Mouse (Mus musculus) lung, postnatal 4 days (tissue): ENCODE data around the gene Dync1h1.
"Not testable (repeated sequence)": the region's sequence is repeated elsewhere in the genome, so short reads cannot be mapped to it uniquely, and the experiment has no call there.

Source experiments
- DNase-seq, 2 experiments: peaks; one replicate each; pipeline ENCODE4 v3.0.0; 2021

Gene Dync1h1

DNA sequence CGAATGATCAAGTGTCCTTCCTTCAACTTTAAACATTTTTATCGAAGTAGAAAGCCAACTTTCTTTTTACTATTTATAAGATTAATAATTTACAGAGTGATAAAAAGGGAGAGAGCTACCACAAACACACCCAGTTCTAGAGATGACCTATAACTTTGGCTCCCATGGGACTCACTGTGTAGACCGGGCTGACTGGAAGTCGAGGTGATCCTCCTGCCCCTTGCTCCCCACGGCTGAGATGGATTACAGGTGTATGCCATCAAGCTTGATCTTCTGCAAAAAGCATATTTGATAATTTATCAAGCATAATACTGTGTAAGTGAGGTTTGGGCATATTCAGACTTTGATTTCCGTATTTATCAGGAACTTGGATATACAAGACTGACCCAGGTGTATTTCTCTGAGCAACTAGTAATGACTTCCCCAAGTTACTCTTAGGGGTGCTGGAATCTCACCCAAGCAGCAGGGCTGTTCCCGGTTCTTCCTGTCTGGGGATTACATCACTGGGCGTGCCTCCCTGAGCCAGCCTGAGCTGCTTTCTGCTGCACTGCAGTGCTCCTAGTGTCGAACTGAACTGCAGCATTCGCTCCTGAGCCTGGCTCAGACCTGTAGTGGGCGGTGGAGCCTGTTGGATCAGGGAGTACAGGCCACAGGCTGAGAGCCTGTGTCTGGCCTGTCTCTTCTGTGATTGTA, 7.4 kb downstream of the Dync1h1 start:
- peak; percentile 74 to 77 for DNase-seq

DNA sequence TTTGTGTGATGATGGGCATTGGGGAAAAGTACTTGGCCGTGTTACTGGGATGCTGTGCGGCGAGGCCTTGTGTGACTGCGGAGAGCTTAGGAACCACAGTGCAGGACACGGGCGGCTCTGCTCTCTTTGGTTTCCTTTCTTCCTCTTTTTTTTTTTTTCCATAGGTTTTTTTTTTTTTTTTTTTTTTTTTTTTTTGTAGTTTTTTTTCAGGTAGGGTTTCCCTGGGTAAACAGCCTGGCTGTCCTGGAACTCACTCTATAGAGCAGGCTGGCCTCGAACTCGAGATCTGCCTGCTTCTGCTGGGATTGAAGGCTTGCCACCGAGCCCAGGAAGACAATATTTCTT, 7.9 kb downstream of the Dync1h1 start:
- no peak for DNase-seq

DNA sequence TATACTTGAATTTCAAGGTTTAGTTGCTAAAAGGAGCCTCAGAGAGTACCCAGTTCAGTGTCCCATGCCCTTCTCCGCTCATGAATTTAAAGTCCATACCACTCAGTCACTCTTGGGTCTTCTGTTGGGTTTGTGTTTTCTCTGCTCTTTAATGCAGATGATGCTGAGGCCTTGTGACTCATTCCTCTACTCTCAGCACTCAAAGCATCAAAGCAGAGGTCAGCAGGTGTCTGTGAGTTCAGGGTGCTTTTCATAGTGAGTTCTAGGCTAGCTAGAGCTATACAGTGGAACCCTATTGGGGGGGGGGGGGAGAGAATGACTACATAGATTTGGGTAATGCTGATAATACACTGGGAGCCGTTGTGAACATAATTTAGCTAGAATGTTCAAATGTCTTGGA, 9.5 kb downstream of the Dync1h1 start:
- DNase-seq = no peak

DNA sequence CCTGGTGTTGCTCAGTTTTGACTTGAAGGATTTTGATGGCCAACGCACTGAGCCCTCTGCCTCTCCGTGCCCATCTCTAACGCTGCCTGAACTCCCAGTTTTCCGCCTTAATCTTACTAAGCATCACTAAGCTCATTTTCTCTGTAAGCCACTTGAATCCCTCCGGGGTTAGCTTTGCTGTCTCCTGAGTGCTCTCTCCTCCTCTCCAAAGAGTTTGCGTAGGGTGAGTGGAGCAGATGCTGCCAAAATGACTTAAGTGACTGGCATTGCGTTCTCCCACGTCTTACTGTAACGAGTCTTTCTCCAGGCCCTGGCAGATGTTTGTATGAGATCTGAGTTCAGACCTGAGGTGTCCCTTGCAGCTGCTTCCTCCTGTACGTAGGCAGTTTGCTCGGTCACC, 28.8 kb downstream of the Dync1h1 start:
- no peak for DNase-seq

DNA sequence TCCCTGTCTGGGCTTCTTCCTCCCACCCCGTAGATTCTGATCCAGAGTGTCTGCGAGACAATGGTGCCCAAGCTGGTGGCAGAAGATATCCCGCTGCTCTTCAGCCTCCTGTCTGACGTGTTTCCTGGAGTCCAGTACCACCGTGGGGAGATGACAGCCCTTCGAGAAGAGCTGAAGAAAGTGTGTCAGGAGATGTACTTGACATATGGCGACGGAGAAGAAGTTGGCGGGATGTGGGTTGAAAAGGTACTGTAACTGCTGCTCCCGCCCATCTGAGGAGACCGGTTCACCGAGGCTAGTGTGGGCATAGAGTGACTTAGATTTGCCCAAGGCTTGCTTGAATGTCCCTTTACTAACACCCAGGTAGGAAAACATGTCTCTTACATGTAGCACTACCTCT, 35.0 kb downstream of the Dync1h1 start:
- DNase-seq = no peak

DNA sequence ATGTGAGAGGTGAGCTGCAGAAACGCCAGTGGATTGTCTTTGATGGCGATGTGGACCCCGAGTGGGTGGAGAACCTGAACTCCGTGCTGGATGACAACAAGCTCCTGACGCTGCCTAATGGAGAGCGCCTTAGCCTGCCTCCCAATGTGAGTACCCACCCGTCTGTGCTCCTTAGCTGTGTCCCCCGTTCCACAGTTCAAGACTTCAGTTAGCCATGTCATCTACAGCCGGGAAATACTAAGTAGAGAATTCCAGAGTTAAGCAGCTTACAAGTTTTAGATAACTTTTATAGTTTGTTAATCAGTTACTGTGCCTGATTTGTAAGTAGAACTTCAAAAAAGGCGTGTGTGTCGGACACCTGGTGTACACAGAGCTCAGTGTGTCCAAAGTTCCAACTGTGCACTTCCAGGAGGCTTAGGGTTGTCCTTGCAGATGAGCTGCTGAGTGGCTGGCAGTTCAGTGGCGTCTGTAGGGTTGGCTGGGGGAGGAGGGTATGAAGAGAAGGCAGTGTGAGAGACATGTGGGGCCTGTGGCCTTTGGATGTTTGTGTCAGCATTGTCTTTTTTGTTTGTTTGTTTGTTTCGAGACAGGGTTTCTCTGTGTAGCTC, 36.4 kb downstream of the Dync1h1 start:
- DNase-seq = no peak

DNA sequence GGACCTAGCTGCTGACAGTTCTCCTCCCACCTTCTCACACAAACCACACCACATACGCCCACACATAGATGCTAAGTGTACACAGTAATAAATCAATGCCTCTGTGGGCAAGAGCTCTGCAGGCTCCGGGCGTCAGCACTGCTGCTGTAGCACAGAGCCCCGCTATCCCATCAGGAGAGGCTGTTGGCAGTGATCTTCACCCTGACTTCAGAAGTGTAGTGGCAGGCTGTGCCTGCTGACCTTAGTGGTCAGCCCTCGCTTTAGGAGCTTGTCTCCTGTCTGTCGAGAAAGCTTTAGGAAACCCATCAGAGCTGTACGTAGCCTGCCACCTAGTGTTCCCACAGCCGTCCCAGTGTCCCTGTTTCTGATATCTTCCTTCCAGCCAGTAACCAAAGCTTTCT, 49.0 kb downstream of the Dync1h1 start:
- no peak for DNase-seq

DNA sequence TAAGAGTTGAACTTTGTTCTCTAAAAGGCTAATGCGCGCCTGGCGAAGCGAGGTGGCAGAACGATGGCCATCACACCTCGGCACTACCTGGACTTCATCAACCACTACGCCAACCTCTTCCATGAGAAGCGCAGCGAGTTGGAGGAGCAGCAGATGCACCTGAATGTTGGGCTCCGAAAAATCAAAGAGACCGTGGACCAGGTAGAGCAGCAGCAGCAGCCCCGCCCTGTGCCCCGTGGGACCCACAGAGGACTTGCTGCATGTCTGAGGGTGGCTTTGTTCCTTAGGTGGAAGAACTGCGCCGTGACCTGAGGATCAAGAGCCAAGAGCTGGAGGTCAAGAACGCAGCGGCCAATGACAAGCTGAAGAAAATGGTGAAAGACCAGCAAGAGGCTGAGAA, 50.2 kb downstream of the Dync1h1 start:
- no peak for DNase-seq

DNA sequence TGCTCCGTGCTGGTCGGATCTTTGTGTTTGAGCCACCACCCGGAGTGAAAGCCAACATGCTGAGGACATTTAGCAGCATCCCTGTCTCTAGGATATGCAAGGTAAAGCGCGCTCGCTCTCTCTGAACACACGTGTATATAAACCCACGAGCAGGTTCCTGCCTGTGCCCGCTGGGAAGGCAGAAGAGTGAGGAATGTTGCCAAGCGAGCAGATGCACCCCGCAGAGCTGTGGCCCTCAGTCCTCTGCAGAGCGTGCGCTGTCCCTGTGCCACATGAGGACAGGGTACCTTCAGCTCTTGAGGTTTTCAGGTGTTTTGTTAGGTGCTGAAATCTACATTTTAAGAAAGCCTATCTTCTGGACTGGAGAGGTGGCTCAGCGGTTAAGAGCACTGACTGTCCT, 60.5 kb downstream of the Dync1h1 start:
- DNase-seq = no peak

DNA sequence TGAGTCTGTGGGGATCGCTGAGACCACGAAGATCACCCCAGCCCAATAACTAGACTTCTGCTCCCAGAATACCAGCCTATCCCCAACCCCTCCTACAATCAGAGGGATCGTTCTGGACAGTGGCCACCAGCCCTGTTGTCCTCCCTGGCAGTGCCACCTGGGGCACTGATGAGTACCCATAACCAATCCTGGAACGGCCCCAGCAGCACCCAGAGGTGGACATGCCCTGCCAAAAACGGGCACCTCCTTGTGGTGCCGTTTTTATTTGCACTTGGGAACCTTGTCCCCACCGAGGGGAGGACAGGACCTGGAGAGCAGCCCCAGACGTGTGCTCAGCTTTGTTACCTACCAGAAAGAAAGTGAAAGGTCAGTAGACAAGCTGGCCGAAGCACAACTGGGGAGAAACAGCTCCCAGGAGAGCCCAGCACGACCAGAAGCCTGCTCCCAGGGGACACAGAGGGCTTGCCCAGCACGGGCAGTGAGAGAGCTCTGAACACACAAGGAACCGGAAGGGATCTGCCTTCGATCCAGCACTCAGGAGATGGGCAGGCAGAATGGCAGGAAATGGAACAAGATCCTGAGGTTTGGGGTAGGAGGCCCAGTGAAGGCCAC, 66.3 kb downstream of the Dync1h1 start:
- no peak for DNase-seq

DNA sequence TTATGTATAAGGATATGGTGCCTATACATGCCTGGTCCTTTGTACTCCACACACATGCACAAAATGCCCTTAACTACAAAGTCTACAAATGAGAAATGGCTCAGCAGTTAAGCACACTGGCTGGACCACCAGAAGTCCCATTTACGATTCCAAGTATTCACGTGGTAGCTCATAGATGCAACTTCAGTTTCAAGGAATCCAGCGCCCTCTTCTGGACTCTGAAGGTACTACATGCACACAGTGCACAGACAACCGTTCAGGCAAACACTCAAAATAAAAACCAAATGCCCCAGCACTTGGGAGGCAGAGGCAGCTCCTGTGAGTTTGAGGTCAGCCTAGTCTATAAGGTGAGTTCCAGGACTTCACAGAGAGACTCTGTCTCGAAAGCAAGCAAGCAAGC, 73.0 kb downstream of the Dync1h1 start:
- DNase-seq = no peak

DNA sequence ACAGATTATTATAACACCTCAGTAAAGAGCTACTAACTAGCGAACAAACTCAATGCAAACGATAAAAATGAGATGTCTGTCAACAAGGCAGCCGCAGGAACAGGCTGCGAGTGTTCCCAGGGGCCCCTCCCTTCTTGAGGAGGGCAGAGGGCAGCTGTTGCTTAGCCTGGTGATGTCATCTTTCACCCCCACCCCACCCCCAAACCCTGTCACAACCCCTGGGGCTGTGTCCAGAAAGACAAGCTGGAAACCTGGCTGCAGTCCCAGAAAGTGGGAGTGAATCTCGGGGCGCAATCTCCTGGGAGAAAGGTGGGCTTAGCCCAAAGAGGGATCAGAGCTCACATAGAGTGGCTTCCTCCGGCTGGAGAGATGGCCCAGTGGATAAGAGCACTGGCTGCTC, 79.9 kb downstream of the Dync1h1 start:
- peak; percentile 24 to 47 for DNase-seq

DNA sequence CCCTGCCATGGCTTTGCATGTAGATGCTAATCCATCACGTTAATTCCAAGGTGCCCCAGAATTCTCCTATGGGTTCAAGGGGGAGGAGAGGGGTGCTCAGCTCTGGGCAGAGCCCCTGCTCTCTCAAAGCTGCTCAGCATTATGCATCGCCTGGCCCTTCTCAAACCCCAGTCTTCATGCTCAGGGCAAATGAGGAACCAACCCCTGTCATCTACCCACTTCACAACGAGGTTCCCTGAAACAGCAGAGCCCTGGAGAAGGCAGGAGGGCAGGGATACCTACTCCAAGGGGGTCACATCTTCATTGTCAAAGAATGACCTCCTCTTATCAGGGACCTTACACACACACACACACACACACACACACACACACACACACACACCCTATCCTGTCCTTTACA, 80.6 kb downstream of the Dync1h1 start:
- DNase-seq = no peak

DNA sequence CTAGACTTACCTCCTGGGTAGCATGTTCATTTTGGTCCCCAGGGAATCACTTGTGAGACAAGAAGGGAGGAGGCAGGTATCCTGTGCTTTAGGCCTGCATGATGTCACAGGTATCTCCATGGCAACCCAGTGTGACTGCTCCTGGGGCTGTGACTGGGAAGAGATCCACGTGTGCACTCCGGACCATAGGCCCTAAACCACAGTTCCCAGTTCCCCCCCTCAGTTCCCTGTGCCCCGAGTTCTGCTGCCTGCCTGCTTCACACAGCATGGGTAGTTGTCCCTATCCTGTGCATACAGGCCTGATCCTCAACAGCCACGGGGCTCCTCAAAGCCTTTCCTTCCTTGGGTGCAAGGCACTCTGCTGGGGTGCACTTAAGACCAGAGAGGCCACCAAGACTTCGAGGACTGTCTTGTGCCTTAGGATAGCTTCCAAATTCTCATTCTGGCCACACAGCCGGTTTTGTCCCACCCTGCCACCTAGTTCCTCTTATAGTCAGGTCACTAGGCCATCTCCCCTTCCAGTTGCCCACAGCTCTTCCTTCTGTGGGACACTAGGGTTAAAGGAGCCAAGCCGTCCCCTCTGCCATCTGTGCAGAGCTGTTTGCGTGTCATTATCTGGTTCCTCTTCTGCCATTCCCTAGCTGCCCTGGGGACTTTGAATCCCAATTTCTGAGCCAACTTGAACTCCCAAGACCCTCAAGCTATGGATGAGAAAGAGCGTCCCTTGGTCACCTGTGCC, 81.5 kb downstream of the Dync1h1 start, which contains the start of gene 1700001K19Rik:
1700001K19Rik (minus strand) TSS at position 59 of the 739 bp plus-strand sequence.
- DNase-seq = no peak

DNA sequence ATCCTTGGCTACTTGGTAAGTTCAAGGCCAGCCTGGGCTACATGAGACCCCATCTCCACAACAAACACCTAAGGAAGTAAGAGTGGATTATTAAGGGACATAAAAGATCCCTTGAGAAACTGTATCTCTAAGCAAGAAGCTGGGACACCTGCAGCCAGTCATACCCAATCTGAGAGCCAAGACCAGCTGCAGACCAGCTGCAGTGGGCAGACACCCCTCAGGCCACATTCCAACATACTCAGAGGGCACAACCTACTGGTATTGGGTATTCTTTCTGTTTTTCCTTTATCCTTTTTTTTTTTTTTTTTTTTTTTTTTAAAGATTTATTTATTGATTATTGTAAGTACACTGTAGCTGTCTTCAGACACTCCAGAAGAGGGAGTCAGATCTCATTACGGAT, 82.3 kb downstream of the Dync1h1 start:
- no peak for DNase-seq

DNA sequence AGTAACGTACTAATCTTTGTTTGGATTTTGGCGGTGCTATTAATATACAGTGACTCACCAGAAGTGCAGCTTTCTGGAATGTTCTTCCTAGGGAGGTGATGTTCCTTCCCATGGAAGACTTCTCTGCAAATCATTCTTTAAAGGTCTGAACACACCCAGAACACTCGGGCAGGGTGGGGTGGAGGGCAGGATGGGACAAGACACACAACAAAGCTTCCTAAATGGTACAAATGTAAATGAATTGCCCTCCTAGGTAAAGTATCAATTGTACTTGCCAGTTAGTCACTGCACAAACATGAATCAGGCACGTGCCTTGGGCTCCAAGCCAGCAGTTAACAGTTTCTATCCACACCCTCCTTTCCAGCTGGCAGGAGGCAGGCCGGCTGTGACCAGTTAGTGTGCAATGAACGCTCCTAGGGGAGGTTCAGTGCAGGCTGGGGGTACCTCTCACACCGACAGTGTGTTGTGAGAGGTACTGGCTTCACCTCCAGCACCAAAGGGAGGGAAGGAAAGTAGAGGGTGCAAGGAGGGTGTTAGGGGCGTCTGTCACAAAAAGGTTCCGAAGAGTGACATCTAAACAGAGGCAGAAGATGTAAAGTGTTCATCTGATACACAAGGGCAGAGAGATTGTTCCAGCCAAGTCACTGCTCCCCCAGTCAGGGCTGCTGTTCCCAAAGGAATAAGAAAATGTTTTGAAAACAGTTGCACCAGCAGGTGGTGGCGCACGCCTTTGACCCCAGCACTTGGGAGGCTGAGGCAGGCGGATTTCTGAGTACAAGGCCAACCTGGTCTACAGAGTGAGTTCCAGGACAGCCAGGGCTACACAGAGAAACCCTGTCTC, 86.9 kb downstream of the Dync1h1 start:
- peak; percentile 75 to 82 for DNase-seq

DNA sequence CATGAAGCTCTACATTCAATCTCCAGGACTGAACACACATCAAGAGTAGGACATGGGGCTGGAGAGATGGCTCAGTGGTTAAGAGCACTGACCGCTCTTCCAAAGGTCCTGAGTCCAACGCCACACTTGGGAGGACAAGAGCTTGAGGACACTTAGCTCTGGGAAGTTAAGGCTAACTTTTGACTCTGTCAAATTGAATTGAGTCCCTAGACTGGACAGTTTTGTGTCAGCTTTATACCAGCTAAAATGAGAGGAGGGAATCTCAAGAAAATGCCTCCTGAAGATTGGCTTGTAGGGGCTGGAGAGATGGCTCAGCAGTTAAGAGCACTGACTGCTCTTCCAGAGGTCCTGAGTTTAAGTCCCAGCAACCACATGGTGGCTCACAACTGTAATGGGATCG, 87.7 kb downstream of the Dync1h1 start:
- DNase-seq = not testable (repeated sequence)

DNA sequence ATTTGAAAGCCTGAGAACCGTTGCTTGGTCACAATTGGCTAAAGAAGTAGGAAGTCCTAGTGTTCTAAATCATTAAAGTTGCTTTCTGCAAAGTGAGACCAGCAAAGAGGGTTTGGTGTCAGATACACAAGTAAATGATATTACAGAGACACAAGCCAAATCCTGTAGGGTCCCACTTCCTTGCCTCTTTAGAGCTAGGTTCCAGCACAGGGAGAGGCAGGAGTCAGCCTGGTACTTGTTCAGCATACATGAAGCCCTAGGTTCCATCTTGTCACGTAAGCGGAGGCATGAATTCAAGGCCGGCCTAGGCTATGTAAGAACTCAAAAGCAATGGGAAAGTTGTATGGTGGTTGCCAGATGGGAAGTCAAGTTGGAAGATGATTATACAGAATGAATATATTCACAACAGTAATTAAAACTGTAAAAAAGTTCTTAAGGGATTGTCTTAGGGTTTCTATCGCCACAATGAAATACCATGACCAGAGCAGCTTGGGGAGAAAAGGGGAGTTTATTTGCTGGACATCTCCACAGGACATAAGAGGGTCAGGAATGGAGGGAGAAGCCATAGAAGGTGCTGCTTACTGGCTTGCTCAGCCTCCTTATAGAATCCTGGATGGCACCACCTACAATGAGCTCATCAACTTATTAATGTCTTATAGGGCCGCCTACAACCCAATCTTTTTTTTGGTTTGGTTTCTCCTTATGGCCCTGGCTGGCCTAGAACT, 88.8 kb downstream of the Dync1h1 start:
- no peak for DNase-seq

DNA sequence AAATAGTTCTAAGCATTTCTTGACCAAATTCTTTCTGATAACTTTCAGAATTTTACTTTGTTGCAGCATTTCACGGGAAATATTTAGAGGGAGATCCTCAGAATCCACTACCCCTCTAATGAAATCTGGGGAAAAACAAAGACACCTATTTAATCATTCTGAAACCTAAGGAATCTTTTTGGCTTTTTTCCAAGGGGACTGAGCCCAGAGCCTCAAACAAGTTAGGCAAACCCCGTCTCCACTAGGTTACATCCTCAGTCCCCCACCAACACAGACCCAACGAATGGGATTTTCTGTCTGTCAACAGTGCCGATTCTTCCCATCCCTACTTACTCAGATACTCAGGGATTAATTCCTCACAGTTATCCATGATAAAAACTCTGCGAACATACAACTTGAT, 92.1 kb downstream of the Dync1h1 start:
- DNase-seq = not testable (repeated sequence)

DNA sequence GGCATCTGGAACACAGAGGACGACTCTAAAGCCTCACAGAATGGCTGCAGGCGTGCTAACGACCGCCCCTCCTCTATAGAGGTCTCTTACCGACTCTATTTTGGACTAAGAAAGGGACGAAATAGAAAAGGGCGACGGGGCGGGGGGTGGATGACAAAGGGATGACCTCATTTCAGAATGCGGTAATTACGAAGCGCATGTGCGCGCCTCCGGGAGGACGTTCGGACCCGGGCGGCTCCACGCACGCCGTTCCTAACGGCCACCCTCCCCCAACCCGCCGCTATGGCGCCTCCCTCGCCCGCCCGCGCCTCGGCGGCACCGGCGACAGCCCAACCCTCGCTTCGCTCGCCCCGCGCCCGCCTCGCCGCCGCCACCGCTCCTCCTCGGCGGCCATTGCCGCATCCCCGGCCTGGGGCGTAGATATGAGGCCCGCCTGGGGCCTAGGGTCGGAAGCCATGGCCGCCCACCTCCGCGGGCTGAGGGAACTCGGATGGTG, 94.5 kb downstream of the Dync1h1 start:
- peak; percentile 67 to 71 for DNase-seq

DNA sequence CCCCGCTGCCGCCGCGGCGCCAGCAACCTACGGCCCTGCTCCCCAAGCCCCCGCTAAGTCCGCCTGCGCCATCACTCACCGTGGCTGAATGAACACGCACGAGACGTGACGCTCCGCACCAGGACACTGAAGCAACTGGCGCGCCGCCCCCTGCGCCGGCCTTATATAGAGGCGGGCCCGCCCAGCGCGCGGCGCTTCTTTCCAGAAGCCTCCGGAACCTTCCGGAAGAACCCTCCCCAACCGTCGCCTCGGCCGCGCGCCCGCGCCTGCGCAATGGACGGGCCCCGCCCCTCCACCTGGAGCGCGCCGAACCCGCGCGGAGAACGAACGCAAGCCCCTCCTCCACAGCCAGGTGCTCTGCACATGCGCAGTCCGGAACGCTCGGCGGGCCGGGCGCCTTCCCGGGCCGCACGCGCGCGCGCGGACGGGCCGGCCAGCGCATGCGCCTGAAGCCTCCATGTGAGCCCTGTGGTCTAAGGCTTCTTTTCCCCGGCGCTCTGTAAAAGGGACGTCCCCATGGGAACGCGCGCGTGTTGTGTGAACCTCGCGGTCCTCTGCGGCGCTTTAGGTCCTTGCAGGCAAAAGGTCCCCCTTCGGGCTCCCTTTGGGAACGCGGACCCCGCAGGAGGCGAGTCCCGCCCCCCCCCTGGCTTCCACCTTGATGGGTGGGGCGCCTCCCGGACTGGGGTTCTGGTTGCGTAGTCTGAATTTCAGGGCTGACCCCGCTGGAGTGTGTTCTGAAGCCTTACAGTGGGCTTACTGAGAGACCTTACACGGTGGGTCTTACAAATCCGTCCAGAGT, 95.1 kb downstream of the Dync1h1 start:
- DNase-seq = peak; percentile 99
